Mouse (Mus musculus) heart, embryonic 15.5 days (tissue): ENCODE measurements around the gene I830077J02Rik. TPM values are rescaled to one million over a fixed set of nuclear protein-coding genes. Genes with fewer than 3 reads are reported as not detected.

Experiments
- ATAC-seq: fragments of 200-750 bp; cut with Nextera tagmentation; replicated peaks from 2 replicates; pipeline ENCODE4 v1.8.0; 2017; ENCODE audit warnings: low read depth, moderate TSS enrichment; ENCODE audit not compliant: insufficient number of reproducible peaks, insufficient read depth, low FRiP score
- H3K27ac ChIP-seq: fragments of 300-500 bp; sonication (generic); 2 replicates; pipeline ENCODE4 v1.5.1; 2015; ENCODE audit warnings: mild to moderate bottlenecking, inconsistent platforms
- H3K27me3 ChIP-seq: fragments of 300-500 bp; sonication (generic); 2 replicates; pipeline ENCODE4 v1.6.1; 2015; ENCODE audit warnings: inconsistent platforms
- H3K36me3 ChIP-seq: fragments of 300-500 bp; sonication (generic); 2 replicates; pipeline ENCODE4 v1.6.1; 2015; ENCODE audit warnings: mild to moderate bottlenecking, inconsistent platforms
- H3K4me1 ChIP-seq: fragments of 300-500 bp; sonication (generic); replicated peaks from 2 replicates; pipeline ENCODE4 v1.6.1; 2015; ENCODE audit warnings: inconsistent platforms
- H3K4me2 ChIP-seq: fragments of 300-500 bp; sonication (generic); 2 replicates; pipeline ENCODE4 v1.6.1; 2015; ENCODE audit warnings: inconsistent platforms, mild to moderate bottlenecking, moderate library complexity
- H3K4me3 ChIP-seq: fragments of 300-500 bp; sonication (generic); 2 replicates; pipeline ENCODE4 v1.5.1; 2015; ENCODE audit warnings: mild to moderate bottlenecking, inconsistent platforms
- H3K9ac ChIP-seq: fragments of 300-500 bp; sonication (generic); 2 replicates; pipeline ENCODE4 v1.6.1; 2015; ENCODE audit warnings: mild to moderate bottlenecking, inconsistent platforms
- H3K9me3 ChIP-seq: fragments of 300-500 bp; sonication (generic); replicated peaks from 2 replicates; pipeline ENCODE4 v1.6.1; 2016; ENCODE audit warnings: inconsistent platforms
- WGBS: fragments of 180-500 bp; shearing (Covaris S2); methylation state at CpG from one replicate; pipeline ENCODE4 v1.1.7; 2015; ENCODE audit warnings: mixed read lengths; 5-methylcytosine and 5-hydroxymethylcytosine counted together
- polyA plus RNA-seq: library from polyadenylated mRNA; unstranded; fragments of >200 nt; fragmentation: Nextera tagmentation; extraction: Ambion mirVana; gene quantifications from 2 replicates; pipeline ENCODE4 v1.2.1, GENCODE M21; 2015

The I830077J02Rik gene
- polyA plus RNA-seq: 0.76 and 1.8 TPM in 2 replicates

DNA sequence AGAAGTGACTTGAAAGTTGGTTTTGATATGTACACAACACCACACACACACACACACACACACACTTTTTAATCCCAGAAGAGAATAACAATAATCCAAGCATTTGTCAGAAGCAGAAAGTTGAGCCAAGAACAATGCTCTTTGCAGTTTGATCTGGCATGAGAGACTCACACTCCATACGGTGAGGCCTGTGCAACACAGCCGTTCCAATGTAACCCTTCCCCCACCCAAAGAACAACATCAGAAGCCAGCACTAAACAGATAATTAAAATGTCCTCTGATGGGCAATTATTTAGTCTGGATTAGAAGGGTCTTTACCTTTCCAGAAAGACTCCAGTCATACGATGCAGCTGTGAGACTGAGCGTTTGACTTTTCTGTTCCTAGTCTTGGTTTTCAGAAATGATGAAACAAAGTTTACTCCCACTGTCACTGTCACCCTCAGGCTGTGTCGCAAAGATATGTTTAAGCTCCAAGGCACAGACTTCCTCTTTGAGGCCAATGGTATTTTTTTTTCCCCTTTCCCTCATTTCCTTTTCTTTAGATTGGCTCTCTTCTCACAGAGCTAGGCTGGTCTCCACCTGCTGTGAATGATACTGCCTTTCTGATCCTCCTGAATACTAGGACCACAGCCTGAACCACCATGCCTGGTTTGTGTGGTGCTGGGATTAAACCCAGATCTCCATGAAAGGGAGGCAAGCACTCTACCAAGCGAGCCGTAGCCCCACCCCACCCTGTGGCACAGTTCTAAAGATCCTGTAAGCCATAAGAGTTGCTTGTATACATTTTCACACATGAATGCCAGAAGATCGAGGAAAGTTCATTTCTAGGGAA lies at the start of gene I830077J02Rik:
TSS of gene I830077J02Rik (minus strand) at position 425 of the 832 bp plus-strand sequence.
- 0 out of 2 replicates have a peak within 1 kb of the TSS, but pooled peaks have one; percentile 2 for H3K4me3 ChIP-seq
- WGBS: 65% methylated on average over 8 of the region's 8 CpGs
- H3K4me1 ChIP-seq: peaks cover 15% of the 10 kb centered on the region
- H3K27ac ChIP-seq: peak within 1 kb of the TSS; percentile 39
- no peaks in the 10 kb centered on the region for H3K9me3 ChIP-seq
- H3K27me3 ChIP-seq: no peaks in the 10 kb centered on the region
- no peaks in the 10 kb centered on the region for H3K36me3 ChIP-seq
- no peak within 1 kb of the TSS for H3K9ac ChIP-seq
- peak within 1 kb of the TSS; percentile 15; the same call in 1 of the 2 replicates for H3K4me2 ChIP-seq
- peak; percentile 24; the same call in 1 of the 2 replicates for ATAC-seq

- WGBS: 75% methylated on average over 2 of the region's 2 CpGs
- Histone ChIP-seq H3K27me3 (no peaks in the 10 kb centered on the region), H3K27ac (no peak overlapping the region), H3K36me3 (peaks cover 14% of the 10 kb centered on the region; the same call in 1 of the 2 replicates), H3K9ac (no peak overlapping the region), H3K9me3 (no peaks in the 10 kb centered on the region), H3K4me2 (no peak overlapping the region), H3K4me1 (no peaks in the 10 kb centered on the region), H3K4me3 (no peak overlapping the region)
- no peak for ATAC-seq
Measured at GRCm38 (mm10) chr3:105974174-105974573, 41.7 kb upstream of the I830077J02Rik start.

DNA sequence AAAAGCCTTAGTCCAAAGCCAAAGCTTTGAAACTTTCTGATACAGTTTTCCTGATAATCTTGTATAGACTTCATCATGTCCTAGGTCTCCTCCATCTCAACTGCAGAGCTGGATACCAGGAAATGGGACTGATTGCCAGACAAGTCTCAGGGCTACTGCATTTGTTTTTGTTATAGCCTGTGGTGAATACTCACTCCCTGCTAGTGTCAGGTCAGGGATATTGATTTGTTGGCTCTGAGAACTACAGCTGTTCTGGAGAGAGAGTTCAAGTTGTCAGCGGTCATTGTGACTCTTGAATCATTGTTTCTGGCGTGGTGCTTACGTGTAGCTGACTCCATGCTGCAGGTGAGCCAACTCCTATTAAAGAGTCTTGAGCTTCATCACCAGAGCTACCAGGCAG lies 40.9 kb upstream of the I830077J02Rik start, which contains the start of gene Ovgp1:
TSS of gene Ovgp1 (plus strand) at position 301 of the 400 bp plus-strand sequence.
- Histone ChIP-seq H3K4me2 (no peak within 1 kb of the TSS), H3K9me3 (no peaks in the 10 kb centered on the region), H3K9ac (no peak within 1 kb of the TSS), H3K27ac (no peak within 1 kb of the TSS), H3K4me1 (no peaks in the 10 kb centered on the region), H3K4me3 (no peak within 1 kb of the TSS), H3K27me3 (no peaks in the 10 kb centered on the region), H3K36me3 (peaks cover 22% of the 10 kb centered on the region)
- WGBS: 79% methylated on average over 3 of the region's 3 CpGs
- no peak for ATAC-seq

GRCm38 (mm10) chr3:105971831-105972446 lies 39.5 kb upstream of the I830077J02Rik start:
- Histone ChIP-seq H3K9me3 (no peaks in the 10 kb centered on the region), H3K4me2 (no peak overlapping the region), H3K36me3 (peaks cover 37% of the 10 kb centered on the region), H3K27me3 (no peaks in the 10 kb centered on the region), H3K27ac (no peak overlapping the region), H3K4me3 (no peak overlapping the region), H3K4me1 (no peaks in the 10 kb centered on the region), H3K9ac (no peak overlapping the region)
- WGBS: 86% methylated on average over 5 of the region's 5 CpGs
- no peak for ATAC-seq

- no peaks in the 10 kb centered on the region for H3K9me3 ChIP-seq
- no peak overlapping the region for H3K27ac ChIP-seq
- peak overlapping the region; percentile 81; the same call in 1 of the 2 replicates for H3K4me2 ChIP-seq
- peaks cover 54% of the 10 kb centered on the region for H3K36me3 ChIP-seq
- H3K9ac ChIP-seq: no peak overlapping the region
- H3K4me1 ChIP-seq: peaks cover 35% of the 10 kb centered on the region
- peak overlapping the region; percentile 98; the same call in 1 of the 2 replicates for H3K4me3 ChIP-seq
- 93% methylated on average over 2 of the region's 2 CpGs for WGBS
- no peak for ATAC-seq
- no peaks in the 10 kb centered on the region for H3K27me3 ChIP-seq
Measured at GRCm38 (mm10) chr3:105960700-105961099, 28.2 kb upstream of the I830077J02Rik start.

DNA sequence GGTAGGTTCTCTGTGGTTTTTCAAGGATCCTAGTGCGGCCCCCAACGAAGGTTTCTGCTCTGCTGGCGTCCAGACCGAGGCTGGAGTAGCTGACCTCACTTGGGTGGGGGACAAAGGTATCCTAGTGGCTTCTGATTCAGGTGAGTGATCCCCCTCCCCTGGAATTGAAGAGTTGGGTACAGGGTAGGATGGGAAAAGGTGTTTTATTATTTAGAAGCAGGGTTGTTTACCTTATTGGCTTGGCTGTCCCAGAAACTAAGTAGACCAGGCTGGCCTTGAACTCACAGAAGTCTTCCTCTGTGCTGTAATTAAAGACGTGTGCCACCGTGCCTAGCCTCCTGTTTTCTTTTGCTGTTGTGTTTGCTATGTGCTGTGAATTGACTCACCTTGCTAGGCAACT lies 27.5 kb upstream of the I830077J02Rik start, which contains the start of gene Atp5f1:
TSS of gene Atp5f1 (minus strand) at position 101 of the 400 bp plus-strand sequence.
- peak within 1 kb of the TSS; percentile 99 for H3K9ac ChIP-seq
- no peak for ATAC-seq
- H3K36me3 ChIP-seq: peaks cover 50% of the 10 kb centered on the region

DNA sequence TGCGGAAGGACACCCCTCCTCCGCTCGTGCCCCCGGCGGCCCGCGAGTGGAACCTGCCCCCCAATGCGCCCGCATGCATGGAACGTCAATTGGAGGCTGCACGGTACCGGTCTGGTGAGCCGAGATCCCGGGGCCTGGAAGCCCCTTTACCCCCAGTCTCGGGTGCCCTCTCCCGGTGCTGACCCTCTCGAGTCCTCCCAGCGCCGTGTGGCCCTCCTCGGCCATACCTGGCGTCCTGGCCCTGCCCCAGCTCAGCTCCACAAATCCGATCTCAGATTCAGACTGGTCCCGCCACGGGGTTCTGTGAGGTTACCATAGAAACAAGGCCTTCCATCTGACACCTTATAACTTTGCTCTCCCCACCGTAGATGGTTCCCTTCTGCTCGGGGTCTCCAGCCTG lies 27.1 kb upstream of the I830077J02Rik start:
- peak overlapping the region; percentile 99 for H3K9ac ChIP-seq
- H3K4me1 ChIP-seq: peaks cover 37% of the 10 kb centered on the region
- H3K27ac ChIP-seq: peak overlapping the region; percentile 75
- peak; percentile 50 for ATAC-seq
- H3K27me3 ChIP-seq: no peaks in the 10 kb centered on the region
- H3K4me2 ChIP-seq: peak overlapping the region; percentile 81
- H3K4me3 ChIP-seq: peak overlapping the region; percentile 98
- WGBS: under 1% methylated on average over 26 of the region's 26 CpGs
- no peaks in the 10 kb centered on the region for H3K9me3 ChIP-seq
- H3K36me3 ChIP-seq: peaks cover 50% of the 10 kb centered on the region

More for the DNA sequence above, 27.5 kb upstream of the I830077J02Rik start, which contains the start of gene Atp5f1:
- H3K4me3 ChIP-seq: peak within 1 kb of the TSS; percentile 98
- 7% methylated on average over 6 of the region's 6 CpGs for WGBS
- no peaks in the 10 kb centered on the region for H3K9me3 ChIP-seq
- peaks cover 35% of the 10 kb centered on the region for H3K4me1 ChIP-seq
- peak within 1 kb of the TSS; percentile 96 for H3K27ac ChIP-seq
- no peaks in the 10 kb centered on the region for H3K27me3 ChIP-seq
- H3K4me2 ChIP-seq: peak within 1 kb of the TSS; percentile 81

GRCm38 (mm10) chr3:105958974-105959580 lies 26.6 kb upstream of the I830077J02Rik start, which contains the start of gene Wdr77:
Gene Wdr77, plus strand, starts transcription at chr3:105959369.
- H3K9me3 ChIP-seq: no peaks in the 10 kb centered on the region
- ATAC-seq: peak; percentile 95
- under 1% methylated on average over 52 of the region's 52 CpGs for WGBS
- peak within 1 kb of the TSS; percentile 96 for H3K27ac ChIP-seq
- peaks cover 48% of the 10 kb centered on the region for H3K36me3 ChIP-seq
- peak within 1 kb of the TSS; percentile 99 for H3K9ac ChIP-seq
- H3K4me2 ChIP-seq: peak within 1 kb of the TSS; percentile 81
- no peaks in the 10 kb centered on the region for H3K27me3 ChIP-seq
- peak within 1 kb of the TSS; percentile 98 for H3K4me3 ChIP-seq
- peaks cover 37% of the 10 kb centered on the region for H3K4me1 ChIP-seq

DNA sequence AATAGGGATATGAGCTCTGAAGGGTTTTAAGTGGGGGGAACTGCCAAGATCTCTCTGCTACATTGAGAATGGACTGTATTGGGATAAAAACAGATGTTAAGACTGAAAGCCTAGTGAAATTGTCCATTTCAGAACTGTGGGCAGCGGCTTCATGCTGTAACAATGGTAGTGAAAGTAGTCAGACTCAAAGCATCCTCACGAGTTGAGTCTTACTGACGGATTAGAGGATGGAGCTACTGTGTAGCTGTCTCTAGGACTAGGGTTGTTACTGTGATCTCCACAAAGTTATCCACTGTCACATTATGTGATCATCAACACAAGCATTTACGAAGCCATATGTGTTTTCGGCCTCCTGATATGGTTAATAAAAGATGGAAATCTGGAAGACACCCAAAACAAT lies 25.7 kb upstream of the I830077J02Rik start:
- peaks cover 46% of the 10 kb centered on the region for H3K36me3 ChIP-seq
- 32% methylated on average over 5 of the region's 5 CpGs for WGBS
- H3K27me3 ChIP-seq: no peaks in the 10 kb centered on the region
- H3K4me3 ChIP-seq: peak overlapping the region; percentile 98
- H3K27ac ChIP-seq: peak overlapping the region; percentile 96
- ATAC-seq: no peak
- no peaks in the 10 kb centered on the region for H3K9me3 ChIP-seq
- H3K9ac ChIP-seq: peak overlapping the region; percentile 99
- peaks cover 37% of the 10 kb centered on the region for H3K4me1 ChIP-seq
- H3K4me2 ChIP-seq: peak overlapping the region; percentile 74

- H3K27ac ChIP-seq: no peak overlapping the region
- H3K4me2 ChIP-seq: peak overlapping the region; percentile 74
- WGBS: 93% methylated on average over 1 of the region's 1 CpGs
- H3K27me3 ChIP-seq: no peaks in the 10 kb centered on the region
- no peak for ATAC-seq
- H3K9ac ChIP-seq: no peak overlapping the region
- H3K36me3 ChIP-seq: peaks cover 45% of the 10 kb centered on the region
- H3K4me1 ChIP-seq: peaks cover 37% of the 10 kb centered on the region
- H3K9me3 ChIP-seq: no peaks in the 10 kb centered on the region
- H3K4me3 ChIP-seq: peak overlapping the region; percentile 98
Measured at GRCm38 (mm10) chr3:105957235-105957634, 24.8 kb upstream of the I830077J02Rik start.

GRCm38 (mm10) chr3:105951348-105951747 lies 18.9 kb upstream of the I830077J02Rik start:
- no peak overlapping the region for H3K9ac ChIP-seq
- H3K4me1 ChIP-seq: peaks cover 9% of the 10 kb centered on the region
- no peak overlapping the region for H3K4me2 ChIP-seq
- no peak for ATAC-seq
- no peak overlapping the region for H3K27ac ChIP-seq
- H3K9me3 ChIP-seq: no peaks in the 10 kb centered on the region
- H3K36me3 ChIP-seq: peaks cover 74% of the 10 kb centered on the region
- H3K4me3 ChIP-seq: no peak overlapping the region
- WGBS: 94% methylated on average over 7 of the region's 7 CpGs
- no peaks in the 10 kb centered on the region for H3K27me3 ChIP-seq
